Mouse (Mus musculus) Patski (cell line): Measurements from ENCODE around the gene Gm14214. TPM values are rescaled to one million over a fixed set of nuclear protein-coding genes. Genes with fewer than 3 reads are reported as not detected.

Experiments
- ATAC-seq: fragments of 100-300 bp; one replicate; pipeline ENCODE4 v1.8.0; 2021
- CTCF ChIA-PET: fragments of 350-600 bp; sonication (Branson Sonifier 250); formaldehyde crosslinking; loops from one replicate; lab custom pipeline; 2022; ENCODE audit warnings: inconsistent platforms; lab: Charles Lee
- POLR2A ChIA-PET: fragments of 350-600 bp; sonication (Branson Sonifier 250); formaldehyde crosslinking; loops from one replicate; lab custom pipeline; 2022; ENCODE audit warnings: antibody characterized with exemption, inconsistent platforms; lab: Charles Lee
- DNase-seq: peaks from one replicate; pipeline ENCODE4 v3.0.0-alpha.2; 2011; ENCODE audit warnings: low read depth, low spot score
- H3K27me3 ChIP-seq: fragments of 371-371 bp; one replicate; pipeline ENCODE4 v1.5.1; 2021
- CTCF ChIP-seq: fragments of 100-300 bp; IDR thresholded peaks from one replicate; pipeline ENCODE4 v1.5.1; 2021
- in situ Hi-C: fragments of 300-500 bp; cut with MboI; formaldehyde crosslinking; loops from 3 replicates; pipeline ENCODE4 v1.11.1; 2018; ENCODE audit warnings: low pct_unique_long_range_greater_than_20kb, mixed read lengths
- polyA plus RNA-seq: library from polyadenylated mRNA; unstranded; gene quantifications from one replicate; pipeline ENCODE4 v1.2.3, GENCODE M21; 2021

Gm14214 gene
- polyA plus RNA-seq, 1 experiment from 2014 or later = not detected

DNA sequence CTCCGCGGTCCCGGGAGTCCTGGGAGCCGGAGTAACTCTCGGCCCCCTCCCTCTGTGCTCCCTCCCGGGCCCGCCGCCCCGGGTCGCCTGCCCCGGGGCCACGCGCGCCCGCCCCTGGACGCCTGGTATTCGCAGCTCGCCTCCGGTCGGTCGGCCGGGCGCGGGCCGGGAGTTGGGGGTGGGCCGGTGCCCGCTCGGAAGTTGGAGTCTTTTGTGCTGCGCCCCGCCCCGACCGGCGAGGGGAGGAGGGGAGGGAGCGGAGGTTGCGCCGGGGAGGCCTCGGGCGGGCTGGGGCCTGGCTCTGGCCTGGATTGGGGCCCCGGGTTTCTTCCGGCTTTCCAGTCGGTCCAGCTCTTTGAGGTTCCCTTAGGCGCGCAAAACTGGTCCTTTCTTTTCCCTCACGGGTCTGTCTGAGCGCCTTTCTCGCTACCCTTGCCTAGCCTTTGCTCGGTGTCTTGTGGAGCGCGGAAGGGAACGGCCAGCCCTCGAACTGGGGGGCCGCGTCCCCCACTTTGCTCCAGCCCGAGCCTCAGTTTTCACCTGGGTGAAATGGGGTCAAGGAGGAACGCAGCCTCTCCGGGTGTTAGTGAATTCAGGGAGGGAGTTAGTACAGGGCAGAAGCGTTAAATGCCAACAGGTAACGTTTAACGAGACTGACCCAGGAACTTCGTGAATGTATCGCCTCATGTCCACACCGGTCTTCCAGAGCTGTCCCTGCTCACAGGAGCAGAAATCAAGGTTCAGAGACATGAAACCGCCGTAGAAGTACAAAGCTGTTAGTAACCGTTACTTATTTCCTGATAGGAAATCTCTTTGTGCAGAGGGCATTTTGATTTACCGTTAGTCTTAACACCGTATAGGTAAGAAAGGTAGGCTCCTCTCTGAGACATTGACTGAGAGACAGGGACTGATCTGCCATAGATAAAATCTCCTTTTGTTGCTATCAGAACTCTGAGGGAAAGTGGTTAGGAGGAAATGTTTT is 22.1 kb upstream of the Gm14214 start:
- ATAC-seq (peak; percentile 40), DNase-seq (no peak)
- CTCF ChIA-PET = interaction anchor here (1.4 to 2.8 kb wide), 3 partner anchors 26 to 79 kb away, joined by 4 to 10 read pairs (median 6); no protein-coding TSS in a partner anchor
- in situ Hi-C loops = no loop called here
- TF ChIP-seq CTCF = no peak
- POLR2A ChIA-PET = interaction anchor here (0.5 to 1.2 kb wide), 3 partner anchors 53 to 76 kb away, joined by 3 to 6 read pairs (median 3); no protein-coding TSS in a partner anchor
- no peaks in the 10 kb centered on the region for H3K27me3 ChIP-seq

DNA sequence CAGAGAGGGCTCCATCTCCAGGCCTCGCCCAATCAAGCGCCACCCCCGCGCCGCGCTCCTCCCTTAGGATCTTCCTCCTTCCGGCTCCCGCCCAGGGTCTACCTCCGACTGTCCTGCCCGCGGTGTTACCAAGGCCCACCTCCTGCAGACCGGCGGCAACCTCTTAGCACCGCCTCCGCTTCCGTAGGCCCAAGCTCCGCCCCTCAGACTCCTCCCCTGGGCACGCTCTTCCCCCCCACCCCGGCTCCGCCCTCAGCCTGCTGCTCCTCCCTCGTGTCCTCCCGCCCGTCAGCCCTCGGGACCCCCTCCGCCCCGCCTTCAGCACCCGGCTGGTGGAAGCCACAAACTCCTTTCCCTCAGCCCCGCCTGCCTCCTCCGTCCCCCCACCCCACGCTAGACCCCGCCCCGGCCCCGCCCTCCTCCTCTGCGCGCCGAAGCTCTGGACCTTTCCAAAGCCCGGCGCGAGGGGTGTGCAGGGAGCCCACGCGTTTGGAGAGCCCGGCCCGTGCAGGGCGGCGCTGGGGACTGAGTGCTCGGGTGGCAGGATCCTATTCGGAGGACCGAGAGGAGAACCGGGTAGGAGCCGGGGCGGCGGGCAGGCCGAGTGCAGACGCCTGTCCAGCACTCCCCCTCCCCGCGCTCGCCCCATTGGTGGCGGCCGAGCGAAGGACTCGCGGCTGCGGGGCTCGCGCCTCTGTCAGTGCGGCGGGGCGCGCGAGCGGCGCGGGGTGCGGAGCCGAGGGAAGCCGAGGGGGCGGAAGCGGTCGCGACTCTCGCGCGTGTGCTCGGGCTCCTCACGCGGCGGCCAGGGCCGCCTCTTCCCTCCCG is 21.0 kb upstream of the Gm14214 start, which contains the start of the genes Raly and a:
Raly (plus strand) TSS at position 441 of the 828 bp plus-strand sequence.
a (plus strand) TSS at position 747 of the 828 bp plus-strand sequence.
- no peak for TF ChIP-seq CTCF
- CTCF ChIA-PET = no interaction called here
- no peaks in the 10 kb centered on the region for H3K27me3 ChIP-seq
- POLR2A ChIA-PET = interaction anchor here (0.5 to 1.3 kb wide), 4 partner anchors 59 to 1729 kb away, joined by 3 to 6 read pairs (median 5); no protein-coding TSS in a partner anchor
- DNase-seq = peak; percentile 94
- in situ Hi-C loops = no loop called here
- peak; percentile 94 for ATAC-seq

DNA sequence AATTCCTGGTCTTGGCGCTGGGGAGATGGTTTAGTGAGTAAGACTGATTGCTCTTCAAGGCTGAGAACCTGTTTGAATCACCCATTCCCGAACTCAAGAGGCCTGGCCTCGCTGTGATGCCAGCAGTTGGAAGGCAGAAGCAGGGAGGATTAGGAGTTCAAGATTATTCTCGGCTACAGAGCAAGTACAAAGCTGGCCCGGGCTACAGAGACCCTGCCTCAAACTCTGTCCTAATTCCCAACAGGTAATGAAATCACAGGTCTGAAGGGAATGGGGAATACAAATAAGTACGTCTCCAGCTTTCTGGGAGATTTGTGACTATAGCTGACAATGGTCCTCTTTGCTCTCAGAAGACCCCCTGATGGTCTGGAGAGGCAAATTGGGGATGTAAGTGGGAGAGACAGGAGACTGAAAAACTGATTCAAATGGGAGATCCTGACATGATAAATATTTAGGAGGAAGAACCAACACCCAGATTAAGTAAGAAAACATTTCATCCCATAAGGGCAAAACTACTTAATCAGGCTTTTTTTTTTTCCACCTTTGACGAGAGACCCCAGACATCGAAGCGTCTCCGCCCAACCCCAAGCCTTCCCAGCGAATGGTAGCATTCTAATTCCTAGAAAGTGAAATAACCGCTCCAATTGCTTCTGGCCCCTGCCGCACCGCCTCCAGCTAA is 20.3 kb upstream of the Gm14214 start:
- no peak for DNase-seq

DNA sequence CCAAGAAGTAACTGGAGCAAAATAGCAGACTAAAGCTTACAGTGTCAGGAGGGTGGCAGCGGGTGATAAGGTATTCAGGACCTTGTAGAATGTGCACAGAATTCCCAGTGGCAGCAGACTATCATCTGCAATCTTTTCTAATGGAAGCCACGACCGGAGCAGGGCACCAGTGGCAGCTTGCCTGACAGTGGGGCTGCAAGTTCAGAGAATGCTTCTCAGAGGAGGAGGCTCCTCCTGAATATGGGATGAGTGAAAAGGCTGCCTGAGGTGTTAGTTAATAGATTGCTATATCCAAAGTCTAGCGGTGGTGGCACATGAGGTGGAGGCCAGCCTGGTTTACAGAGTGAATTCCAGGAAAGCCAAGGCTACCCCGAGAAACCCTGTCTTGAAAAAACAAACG is 19.6 kb upstream of the Gm14214 start:
- H3K27me3 ChIP-seq = no peaks in the 10 kb centered on the region
- ATAC-seq (no peak), DNase-seq (no peak)
- ChIA-PET POLR2A (interaction anchor here (0.6 to 0.9 kb wide), 2 partner anchors 58 to 87 kb away, joined by 3 to 6 read pairs; no protein-coding TSS in a partner anchor), CTCF (interaction anchor here (0.9 to 1.0 kb wide), 2 partner anchors 8 to 21 kb away, joined by 3 read pairs; no protein-coding TSS in a partner anchor)
- no peak for TF ChIP-seq CTCF
- in situ Hi-C loops = no loop called here

More for the DNA sequence above, 20.3 kb upstream of the Gm14214 start:
- POLR2A ChIA-PET = interaction anchor here (0.6 to 1.3 kb wide), 5 partner anchors 19 to 1728 kb away, joined by 3 to 6 read pairs (median 4); no protein-coding TSS in a partner anchor
- CTCF ChIA-PET = interaction anchor here (1.0 kb wide), 1 partner anchor 9 kb away, joined by 3 read pairs; no protein-coding TSS in a partner anchor
- H3K27me3 ChIP-seq = no peaks in the 10 kb centered on the region
- TF ChIP-seq CTCF = no peak
- ATAC-seq = no peak
- in situ Hi-C loops = no loop called here

DNA sequence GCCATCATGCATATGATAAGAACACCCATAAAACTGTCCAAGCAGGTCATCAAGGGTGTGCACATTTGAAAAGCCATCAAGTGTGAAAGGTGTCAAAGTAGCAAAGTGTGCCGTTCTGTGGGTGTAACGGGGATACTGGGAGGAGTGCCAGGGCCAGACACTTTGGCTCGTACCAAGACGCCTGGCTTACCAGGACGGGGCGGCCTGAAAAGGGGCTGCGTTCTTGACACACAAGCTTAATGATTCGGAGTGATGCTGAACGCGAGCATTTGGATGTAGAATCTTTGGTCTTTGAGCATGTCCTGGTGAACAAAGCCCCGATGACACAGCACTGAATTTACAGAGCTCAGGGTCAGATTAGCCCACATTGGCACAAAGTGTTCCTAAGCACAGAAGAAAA is 16.9 kb upstream of the Gm14214 start:
- ChIA-PET CTCF (no interaction called here), POLR2A (no interaction called here)
- no peak for TF ChIP-seq CTCF
- DNase-seq = no peak
- no peak for ATAC-seq
- no peaks in the 10 kb centered on the region for H3K27me3 ChIP-seq
- in situ Hi-C loops = no loop called here

DNA sequence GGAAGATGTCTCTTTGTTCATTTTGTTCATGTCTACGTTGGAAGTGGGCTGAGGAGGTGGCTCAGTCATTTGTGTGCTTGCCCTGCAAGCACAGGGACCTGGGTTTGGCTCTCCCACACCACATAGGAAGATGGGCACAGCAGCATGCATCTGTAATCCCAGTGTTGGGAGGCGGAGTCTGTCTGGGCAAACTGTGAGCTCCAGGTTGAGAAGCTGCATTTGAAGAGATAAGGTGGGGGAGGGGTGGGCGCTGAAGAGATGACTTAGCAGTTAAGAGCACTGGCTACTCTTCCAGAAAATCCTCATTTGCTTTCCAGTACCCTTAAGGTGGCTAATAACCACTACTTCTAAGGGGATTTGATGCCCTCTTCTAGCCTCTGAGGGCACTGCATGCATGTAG is 16.4 kb upstream of the Gm14214 start:
- ATAC-seq = no peak
- ChIA-PET CTCF (no interaction called here), POLR2A (no interaction called here)
- no peak for TF ChIP-seq CTCF
- no peaks in the 10 kb centered on the region for H3K27me3 ChIP-seq
- in situ Hi-C loops = no loop called here
- no peak for DNase-seq

DNA sequence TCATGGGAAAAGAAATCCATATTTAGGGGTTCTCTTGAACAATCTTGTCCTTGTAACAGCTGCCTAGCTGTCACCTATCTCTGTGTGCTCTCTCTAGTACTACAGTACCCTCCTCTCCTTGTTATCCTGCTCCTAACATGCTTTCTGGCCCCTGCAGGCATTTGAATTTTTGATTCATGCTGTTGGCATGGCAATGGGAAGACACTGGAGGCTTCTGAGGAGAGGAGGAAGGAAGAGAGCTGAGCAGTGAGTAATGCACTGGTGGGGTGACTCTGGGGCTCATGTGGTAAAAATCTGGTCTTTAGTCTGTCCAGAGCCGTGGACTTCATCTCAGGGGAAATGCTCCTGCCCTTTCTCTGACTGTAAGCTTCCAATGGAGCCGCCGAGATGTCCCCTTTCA is 15.5 kb upstream of the Gm14214 start:
- no peak for TF ChIP-seq CTCF
- CTCF ChIA-PET = no interaction called here
- no peak for DNase-seq
- POLR2A ChIA-PET = no interaction called here
- no peaks in the 10 kb centered on the region for H3K27me3 ChIP-seq
- in situ Hi-C loops = no loop called here
- peak; percentile 61 for ATAC-seq

DNA sequence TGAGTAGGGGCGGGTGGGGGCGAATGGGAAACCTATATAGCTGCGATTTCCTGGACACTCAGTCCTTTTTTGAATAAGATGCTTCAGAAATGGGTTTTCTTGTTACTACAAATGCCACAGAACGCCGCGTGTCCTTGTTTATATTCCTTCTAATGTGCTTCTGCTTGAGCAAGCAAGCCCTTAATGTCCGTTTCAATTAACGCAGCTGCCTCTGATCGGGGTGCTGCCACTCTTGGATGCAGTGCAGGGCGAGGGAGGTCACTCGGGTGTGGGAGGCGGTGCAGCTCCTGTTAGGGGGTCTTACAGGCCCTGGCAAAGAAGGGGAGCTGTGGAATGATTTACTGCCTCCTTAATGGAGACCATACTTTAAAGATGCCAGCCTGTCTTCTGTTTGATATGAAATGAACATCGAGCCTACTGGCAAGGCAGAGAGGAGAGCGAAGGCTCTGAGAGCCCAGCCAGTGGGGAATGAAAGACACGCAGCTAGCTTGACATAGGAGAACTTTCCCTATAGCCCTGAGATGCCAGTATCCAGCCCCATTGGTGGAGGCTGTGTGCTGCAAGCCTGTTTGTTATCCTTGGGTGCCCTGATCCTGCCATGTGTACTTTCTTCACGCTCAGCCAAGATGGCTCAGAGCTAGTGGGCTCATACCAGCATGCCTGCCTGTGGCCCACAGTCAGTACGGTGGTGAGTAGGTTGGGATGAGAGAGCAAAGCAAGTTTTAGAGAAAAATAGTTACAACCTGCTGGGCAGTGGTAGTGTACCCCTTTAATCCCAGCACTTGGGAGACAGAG is 13.2 kb upstream of the Gm14214 start:
- no peak for DNase-seq
- no peaks in the 10 kb centered on the region for H3K27me3 ChIP-seq
- CTCF ChIA-PET = no interaction called here
- POLR2A ChIA-PET = no interaction called here
- ATAC-seq = no peak
- in situ Hi-C loops = no loop called here
- TF ChIP-seq CTCF = no peak

DNA sequence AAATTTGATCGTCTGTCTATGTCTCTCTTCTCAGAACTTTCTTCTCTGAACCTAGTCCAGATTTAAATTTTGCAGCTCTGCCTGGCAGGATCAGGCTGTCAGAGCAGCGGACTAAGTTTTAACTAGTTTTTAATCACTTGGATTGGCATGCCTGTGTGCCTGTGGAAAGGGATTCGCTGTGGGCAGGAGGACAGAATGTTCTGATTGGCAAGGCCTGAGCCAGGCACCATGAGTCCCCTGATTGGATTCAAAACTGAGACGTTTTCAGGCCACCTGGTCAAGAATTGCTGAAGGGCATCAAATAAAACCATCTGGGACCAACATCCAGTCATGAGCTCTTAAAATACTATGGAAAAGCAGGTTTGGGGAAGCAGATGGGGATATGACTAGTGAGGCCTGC is 12.5 kb upstream of the Gm14214 start:
- no peaks in the 10 kb centered on the region for H3K27me3 ChIP-seq
- ATAC-seq = no peak
- no peak for TF ChIP-seq CTCF
- ChIA-PET POLR2A (no interaction called here), CTCF (no interaction called here)
- in situ Hi-C loops = no loop called here
- no peak for DNase-seq
